Mouse (Mus musculus) spleen, postnatal 10 days (tissue): ENCODE measurements around the gene Gabbr2.
"Not testable (repeated sequence)": the region's sequence is repeated elsewhere in the genome, so short reads cannot be mapped to it uniquely, and the experiment has no call there.

Source experiments
- DNase-seq, 2 experiments: peaks; one replicate each; pipeline ENCODE4 v3.0.0; 2021 to 2022; ENCODE audit warnings: low spot score in 2 of 2

The Gabbr2 gene

DNA sequence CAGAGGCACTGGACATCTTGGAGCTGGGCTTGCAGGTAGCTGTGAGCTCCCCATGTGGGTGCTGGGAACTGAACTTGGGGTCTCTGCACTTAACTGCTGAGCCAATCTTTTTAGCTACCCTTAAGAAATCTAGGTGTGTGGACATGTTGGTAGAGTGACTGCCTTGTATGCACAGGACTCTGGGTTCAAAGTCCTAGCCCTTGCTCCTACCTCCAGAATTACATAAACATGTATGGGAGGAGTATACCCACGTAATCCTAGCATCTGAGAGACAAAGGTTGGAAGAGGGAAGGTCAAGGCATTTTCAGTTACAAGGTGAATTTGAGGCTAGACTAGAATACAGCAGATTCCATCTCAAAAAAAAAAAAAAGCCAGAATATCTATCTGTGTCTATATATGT lies 336.4 kb downstream of the Gabbr2 start:
- DNase-seq = no peak

DNA sequence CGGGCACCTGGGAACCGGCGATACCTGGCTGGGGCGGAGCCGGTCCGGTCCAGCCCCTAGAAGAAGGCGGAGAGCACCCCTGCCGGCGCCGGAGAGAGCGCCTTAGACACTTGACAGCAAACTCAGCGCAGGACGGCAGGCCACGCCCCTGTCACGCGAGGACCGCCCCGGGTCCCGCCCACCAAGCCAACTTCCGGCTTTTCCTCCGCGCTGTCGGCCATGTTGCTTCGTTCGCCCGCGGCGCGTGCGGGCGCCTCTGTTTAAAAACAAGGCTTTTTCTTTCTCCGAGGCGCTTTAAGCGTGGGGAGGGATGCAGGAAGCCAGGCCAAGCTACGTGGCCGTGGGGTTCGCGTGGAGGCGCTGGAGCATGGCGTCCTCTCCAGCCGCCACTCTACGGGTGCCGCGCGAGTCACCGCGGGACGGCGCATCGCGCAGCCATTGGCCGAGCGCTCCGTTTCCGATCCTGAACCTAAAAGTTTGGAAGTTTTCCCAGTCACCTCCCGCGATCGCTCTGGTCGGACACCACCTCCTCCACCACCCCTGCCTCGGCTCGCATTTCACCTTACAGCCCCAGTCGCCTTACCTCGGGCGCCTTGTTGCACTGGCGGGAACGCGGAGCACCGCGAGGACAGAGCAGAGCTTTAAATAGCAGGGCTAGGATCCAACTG lies 341.5 kb downstream of the Gabbr2 start, which contains the start of gene Tbc1d2:
TSS of gene Tbc1d2 (minus strand) at position 124 of the 668 bp plus-strand sequence.
- peak; percentile 92 to 95 for DNase-seq

DNA sequence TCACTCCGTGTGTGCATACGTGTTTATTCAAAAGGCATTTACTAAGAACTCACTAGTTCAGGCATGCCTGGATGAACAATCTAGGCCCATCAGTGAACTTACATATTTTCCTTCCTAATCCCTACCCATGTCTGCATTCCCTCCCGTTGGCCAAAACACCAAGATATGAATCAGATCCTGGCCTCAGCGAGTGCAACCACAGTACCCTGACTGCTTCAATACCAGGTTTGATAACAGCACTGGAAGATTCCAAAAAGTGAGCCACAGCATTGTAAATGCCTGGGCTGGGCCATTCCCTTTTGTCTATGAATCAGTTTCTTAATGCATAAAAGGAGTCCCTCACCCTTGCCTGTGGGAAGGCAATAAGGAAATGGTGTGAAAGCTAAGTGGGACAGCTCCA lies 342.5 kb downstream of the Gabbr2 start:
- no peak for DNase-seq

DNA sequence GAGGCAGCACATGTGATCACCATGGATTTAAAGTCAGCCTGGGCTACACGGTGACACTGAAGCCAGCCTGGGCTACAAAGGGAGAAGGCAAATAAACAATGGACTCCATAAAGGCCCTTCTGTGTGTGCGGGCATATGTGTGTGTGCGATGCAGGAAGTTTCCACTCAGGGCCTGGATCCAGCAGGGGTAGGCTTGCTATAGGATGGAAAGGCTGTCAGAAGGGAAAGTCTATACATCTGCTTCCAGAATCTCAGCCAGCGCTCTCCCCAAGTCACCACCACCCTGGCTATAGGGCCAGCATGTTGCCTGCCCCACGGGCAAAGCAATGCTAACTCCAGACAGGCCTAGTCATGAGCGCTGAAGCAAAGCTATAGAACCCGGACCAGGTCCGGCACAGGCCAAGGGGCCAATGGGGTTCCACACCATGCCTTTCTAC lies 348.0 kb downstream of the Gabbr2 start:
- no peak for DNase-seq

DNA sequence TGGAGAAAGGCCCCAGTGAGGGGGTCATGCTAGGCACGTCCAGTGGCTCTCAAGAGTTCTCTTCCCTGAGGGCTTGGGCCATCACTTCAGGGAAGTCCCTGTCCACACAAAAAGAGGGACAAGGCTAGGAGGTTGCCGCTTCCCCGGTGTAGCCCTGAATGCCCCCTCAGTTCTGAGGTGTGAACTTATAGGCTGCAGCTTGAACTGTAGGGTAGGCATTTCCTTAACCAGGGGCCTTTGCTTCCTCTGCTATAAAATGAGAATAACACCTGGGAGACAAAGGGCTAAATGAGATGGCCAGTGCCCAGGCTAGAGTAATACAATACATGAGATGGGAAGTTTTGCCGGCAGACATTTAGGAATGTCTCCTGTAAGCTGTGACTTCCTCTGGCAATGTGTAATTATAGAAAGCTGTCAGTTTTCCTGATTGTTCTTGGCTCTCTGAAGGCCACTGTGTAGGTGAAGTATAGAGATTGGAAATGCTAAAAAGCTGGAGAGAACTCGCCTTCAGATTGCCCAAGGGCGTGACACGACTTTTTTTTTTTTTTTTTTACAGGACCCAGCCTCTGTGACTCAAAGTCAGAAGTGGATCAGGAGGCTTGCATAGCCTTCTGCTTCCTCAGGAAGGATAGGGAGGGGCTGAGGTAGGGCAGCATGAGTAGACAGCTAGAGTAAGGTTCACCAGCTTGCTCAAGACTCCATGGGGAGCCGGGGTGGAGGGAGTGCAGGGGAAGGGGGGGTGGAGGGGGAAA lies 348.6 kb downstream of the Gabbr2 start:
- DNase-seq = no peak

DNA sequence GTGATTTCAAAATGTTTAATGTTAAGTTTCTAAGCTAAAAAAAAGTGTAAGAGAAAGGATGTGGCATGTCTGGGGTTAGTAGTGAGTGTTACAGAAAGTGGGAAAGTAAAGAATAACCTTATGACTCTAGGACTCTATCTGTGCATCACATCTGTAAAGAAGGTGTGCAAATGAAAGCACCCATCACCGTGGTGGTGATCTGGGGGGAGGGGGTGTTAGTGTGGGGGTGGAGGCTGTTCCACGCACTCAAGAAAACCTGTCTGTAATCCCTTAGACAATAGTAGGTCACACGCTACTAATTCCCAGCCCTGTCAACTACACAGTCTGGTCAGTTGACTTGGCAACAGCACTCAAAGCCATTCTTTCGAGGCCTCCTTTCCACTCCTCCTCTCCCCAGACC lies 350.4 kb downstream of the Gabbr2 start:
- no peak for DNase-seq

DNA sequence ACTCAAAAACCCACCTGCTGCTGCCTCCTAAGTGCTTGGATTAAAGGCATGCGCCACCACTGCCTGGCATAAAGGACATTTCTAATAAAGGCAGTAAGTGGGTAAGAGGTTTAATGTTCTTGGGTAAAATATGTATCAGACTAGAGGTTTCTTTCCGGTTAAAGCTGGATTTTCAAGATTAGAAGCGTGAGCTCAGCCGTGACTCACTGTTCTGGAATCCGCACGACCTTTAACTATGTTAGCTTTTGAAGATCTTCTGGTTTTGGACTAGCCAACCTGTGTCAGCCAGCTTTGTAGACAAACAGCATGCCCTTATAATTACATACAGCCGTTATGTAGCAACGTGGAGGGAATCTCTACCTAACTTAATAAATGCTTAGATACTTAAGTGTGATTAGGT lies 351.8 kb downstream of the Gabbr2 start:
- DNase-seq = no peak

DNA sequence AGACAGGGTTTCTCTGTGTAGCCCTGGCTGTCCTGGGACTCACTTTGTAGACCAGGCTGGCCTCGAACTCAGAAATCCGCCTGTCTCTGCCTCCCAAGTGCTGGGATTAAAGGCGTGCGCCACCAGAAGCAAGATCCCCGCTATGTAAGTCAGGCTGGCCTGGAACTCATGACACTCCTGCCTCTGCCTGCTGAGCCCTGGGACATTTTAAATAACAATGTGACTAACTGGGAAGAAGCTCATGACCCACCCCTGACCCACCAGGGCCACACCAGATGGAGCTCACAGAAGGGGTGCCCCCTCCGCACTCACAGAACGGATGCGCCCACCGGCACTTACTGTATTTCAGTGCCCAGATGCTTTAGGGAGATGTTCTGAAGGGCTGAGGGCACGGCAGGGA lies 354.4 kb downstream of the Gabbr2 start:
- not testable (repeated sequence) for DNase-seq

DNA sequence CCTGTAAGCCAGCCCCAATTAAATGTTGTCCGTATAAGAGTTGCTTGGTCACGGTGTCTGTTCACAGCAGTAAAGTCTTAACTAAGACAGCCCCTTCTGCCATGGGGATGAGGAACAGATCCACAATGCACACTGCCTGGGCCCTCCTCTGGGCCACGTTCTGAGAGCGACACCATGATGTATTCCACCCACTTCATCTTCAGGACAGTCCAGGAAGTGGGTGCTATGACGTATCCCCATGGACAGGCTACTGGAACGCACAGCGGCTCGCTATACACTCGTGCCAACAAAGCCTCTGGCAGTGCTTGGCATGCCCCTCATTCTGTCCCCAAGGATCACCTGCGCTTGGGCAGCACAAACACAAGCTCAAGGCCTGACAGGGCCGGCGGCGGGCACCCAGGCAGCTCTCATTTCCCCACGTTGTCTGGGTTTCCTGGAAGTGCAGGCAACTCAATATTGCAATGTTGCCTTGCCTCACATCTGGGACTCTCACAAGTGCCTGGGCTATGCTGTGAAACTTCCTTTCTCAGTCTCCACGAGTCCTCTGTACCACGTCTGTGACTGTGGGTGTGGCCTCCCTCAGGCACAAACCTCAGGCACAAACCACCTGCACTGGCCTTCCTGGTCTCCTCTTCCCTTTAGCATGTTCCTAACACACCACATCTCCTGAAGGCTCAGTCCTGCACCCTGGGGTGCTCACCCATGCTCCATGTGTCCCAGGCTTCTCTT lies 355.8 kb downstream of the Gabbr2 start:
- DNase-seq = no peak

DNA sequence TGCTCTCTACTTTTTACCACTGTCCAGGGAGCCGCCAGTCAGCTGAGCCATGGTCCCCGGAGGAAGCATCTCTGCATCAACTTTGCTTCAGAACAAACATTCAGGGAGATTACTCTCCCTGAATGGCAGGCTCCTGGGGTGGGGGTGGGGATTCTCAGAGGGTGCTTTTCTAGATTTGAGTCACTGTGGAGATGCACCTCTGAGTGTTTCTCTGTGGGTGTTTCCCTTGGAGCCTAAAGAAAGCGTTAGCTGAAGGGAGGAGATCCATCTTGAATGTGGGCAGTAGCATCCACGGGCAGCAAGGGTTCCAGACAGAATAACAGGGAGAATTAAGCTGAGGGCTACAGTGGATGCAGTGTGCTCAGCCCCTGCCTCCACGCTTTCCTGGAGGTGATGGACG lies 356.8 kb downstream of the Gabbr2 start:
- no peak for DNase-seq

DNA sequence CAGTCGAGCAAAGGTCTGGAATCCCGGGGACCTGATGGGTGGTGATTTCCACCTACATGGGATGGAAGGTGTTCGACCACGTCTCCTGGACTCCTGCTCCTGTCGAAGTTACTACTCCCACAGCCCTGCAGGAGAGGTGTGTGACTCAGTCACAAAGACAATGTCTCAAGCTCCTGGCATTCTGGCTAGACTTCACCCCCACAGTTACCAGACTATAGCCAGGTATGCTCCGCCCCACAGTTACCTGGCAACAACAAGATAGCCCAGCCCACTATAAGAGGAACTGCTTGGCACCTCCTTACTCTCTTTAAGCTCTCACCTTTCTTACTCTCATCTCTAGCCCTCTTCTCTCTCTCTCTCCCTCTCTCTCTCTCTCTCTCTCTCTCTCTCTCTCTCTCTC lies 358.1 kb downstream of the Gabbr2 start:
- not testable (repeated sequence) for DNase-seq

DNA sequence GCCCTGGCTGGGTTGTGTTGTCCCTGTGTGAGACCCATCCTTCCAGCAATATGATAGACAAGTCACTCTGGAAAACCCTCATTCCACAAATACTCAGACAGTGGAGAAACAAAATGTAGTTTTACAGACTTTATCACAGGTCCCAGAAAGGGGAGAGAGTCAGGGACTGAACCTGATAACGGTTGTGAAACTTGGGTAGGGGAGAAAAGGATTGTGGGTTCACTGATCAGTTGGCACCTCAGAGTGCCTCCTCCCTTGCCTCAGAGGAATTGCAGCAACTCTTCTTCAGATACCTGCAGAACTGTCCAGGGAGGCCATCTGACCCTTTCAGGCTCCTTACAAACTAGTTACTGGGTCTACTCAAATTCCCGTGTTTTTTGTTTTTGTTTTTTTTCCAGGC lies 359.2 kb downstream of the Gabbr2 start:
- no peak for DNase-seq

DNA sequence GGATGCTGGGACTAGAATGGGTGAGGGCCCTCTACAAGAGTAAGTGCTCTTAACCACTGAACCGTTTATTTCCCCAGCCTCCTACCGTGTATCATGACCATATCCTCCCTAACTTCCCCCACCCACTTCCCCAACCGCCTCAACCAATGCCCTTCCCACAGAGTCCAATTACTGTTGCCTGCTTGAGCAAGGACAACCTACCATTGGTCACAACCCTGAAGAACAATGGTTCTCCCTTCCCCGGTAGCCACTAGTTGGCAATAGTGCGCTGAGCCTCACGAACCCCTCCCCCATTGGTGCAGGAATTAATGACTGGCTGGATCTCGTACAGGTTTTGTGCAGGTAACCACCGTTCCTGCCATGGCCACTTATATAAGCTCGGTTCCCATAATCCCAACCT lies 361.3 kb downstream of the Gabbr2 start:
- DNase-seq = peak in 1 of 2 experiments; percentile 61

DNA sequence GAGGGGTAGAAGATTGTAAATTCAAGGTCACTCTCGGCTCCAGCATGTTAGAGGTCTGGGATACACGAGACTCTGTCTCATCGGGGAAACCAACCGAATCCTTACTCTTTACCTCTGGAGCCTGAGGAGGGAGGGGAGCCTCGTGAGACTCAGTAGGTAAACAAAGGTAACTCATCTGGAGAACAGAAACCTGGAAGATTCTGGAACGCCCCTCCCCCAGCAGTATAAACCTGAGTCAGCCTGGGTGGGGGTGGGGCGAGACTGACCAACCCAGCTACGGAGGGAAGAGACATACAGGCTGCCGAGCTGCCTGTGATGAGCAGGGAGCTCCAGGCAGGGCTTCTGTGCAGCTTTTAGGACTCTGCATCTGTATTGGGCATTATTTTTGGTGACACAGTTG lies 362.8 kb downstream of the Gabbr2 start:
- DNase-seq = no peak

DNA sequence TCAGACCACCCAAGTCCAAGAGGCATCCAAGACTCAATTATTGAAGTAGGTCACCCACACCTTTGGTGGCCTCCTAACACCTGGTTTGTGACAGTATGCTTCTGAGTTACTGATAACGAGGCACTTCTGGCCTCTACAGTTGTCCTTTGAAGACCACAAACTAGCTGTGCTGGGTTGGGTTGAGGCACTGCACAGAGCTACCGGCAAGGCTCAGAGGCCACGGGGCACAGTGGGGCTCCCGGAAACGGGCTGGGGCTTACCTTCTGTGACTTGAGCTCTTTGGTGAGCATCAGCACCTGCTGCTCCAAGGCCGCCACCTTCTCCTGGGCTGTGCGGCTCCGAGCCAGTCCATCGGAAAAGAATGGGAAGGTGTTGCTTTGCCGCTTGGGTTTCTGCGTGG lies 363.6 kb downstream of the Gabbr2 start:
- no peak for DNase-seq

DNA sequence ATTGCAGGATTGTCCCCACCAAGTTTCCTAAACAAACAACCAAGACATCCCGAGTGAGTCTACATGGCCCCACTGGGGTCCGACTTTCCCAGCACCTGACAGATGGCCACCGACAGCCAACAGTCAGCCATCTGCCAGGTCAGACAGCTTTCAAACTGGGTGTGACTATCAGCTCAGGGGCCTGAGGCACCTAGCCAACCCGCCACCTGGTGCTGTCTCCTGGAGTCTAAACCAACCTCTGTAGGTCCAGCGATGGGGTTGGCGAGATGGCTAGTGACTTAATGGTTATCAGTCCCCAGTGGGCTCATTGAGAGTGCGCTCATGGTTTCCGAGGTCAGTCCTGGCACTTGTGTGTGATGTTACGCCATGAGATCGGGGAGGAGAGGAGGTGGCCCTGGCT lies 366.6 kb downstream of the Gabbr2 start:
- DNase-seq = no peak

DNA sequence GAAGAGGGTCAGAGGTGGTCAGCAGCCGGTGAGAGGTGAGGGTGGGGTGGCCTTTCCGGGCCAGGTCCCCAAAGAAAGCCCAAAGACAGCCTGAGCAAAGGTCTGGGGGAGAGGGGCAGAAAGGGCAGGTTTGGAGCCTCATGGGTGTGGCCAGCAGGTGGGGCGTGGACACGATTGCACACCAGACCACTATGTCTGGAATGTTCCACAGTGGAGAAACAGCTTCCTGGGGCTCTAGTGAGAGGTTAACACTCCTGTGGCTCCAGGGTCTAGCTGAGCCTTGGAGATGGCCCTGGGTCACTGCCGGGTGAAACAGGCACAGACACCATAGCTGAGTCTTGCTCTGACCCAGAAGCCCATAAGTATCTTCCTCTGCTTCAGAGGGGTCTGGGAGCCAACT lies 368.7 kb downstream of the Gabbr2 start:
- no peak for DNase-seq

DNA sequence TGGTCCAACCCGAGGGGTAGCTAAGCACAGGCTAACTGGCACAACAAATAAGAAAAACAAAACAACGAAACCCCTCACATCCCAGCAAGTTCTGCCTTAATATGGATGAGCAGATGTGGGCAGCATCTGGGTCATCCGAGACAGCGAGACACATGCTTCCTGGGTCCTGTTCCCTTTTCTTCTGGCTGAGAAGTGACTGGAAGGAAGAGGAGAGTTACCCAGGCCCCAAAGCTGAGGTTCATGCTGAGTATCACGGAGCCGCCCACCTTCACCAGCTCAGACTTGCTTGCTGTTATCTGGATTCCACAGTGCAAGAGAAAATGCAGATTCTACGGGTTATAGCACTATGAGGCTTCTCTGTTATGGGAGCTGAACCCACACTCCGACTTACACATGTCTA lies 370.7 kb downstream of the Gabbr2 start:
- no peak for DNase-seq

DNA sequence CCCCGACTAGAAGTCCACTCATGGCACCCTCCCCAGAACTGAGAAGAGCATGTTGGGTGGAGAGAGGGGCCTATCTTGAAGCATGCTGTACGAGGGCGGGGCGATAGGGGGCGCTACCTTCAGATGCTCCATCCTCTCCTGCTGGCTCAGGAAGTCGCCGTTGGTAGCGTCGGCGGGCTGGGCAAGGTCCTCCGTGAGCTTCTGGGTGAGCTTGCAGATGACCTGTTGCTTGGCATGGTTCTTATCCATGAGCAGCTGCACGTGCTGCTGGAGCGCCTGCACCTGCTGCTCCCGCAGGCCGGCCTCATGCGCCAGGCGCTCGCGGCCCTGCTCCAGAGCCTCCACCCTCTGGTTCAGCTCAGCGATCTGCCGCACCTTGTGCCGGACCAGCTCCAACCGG lies 371.3 kb downstream of the Gabbr2 start:
- peak in 1 of 2 experiments; percentile 59 for DNase-seq

DNA sequence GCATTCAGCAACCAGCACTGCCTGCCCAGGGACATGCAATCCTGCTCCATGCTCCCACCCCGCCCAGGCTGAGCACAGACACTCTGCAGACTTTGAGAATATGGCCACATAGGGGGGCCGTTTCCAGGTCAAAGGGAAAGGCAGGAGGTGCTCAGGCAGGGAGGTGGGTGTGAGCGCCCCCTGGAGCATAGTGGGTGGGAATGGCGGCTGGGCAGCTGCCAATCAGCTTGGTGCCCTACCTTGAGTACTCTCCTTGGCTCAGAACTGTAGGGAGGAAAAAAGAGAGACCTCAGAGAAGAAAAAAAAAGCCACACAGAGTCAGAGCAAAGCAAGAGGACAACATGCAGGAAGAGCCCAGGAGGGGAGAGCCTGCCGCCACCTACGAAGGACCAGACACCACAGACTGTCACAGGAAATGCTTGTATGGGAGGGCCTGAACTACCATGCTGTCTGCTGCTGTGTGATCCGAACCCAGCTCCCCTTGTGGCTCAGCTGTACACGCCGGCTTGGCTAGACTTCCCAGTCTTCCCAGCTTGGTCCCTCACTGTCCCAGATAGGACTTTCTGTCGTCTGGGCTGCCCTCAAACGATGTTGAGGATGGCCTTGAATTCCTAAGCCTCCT lies 373.4 kb downstream of the Gabbr2 start:
- DNase-seq = peak in 1 of 2 experiments; percentile 54

DNA sequence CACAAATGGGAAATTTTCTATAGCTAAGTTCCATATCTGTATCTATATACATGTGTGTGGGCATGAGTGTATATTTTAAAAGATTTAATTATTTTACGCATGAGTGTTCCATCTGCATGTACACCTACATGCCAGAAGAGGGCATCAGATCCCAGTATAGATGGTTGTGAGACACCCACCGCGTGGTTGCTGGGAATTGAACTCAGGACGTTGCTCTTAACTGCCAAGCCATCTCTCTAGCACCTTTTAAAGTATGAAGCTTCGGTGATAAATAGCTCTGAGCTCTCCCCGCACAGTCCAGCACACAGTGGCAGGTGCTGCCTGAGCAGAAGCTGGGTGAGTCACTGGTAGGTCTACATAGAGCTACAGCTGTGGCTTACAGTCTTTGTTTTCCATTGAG lies 374.3 kb downstream of the Gabbr2 start:
- no peak for DNase-seq

DNA sequence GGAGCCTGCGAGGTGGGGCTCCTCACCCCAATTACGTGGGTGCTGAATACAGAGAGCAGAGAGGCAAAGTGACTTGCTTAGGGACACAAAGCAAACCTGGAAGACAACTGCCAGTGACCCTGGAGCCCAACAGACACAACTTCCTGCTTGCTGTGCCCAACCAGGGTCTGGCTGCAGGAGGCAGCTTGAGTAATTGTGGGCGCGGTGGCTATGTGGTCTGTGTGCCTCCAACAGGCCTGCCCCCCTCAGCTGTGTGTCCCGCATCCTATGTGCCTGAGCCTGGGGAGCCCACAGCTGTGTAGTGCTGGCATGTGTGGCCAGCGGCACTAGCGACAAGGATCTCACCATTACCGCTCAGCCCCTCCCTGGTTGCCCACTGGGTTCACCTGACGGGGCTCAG lies 377.0 kb downstream of the Gabbr2 start:
- no peak for DNase-seq
